Mouse (Mus musculus): Measurements from ENCODE around the gene Kiz. TPM values are rescaled to one million over a fixed set of nuclear protein-coding genes. Genes with fewer than 3 reads are reported as not detected.
A peak's percentile ranks its signal among the peaks of the same experiment; 100 is the strongest.

Gene Kiz
- polyA plus RNA-seq, 1 experiment from 2014 or later: 34.3 TPM

- H3K4me2 ChIP-seq (ENCODE audit: low read length): peak overlapping the region; percentile 50
- H3K27ac ChIP-seq (replicated peaks; ENCODE audit: low read depth, low read length): peak overlapping the region; percentile 83
- no peaks in the 10 kb centered on the region for H3K36me3 ChIP-seq (ENCODE audit: control insufficient read depth, insufficient read depth, low read length)
- WGBS: 2% methylated on average over 31 of the region's 31 CpGs
- H3K9ac ChIP-seq (replicated peaks; ENCODE audit: low read length): peak overlapping the region; percentile 38; the same call in 1 of the 2 replicates
- 0 out of 2 replicates have a peak, but pooled peaks cover 2% of the 10 kb centered on the region for H3K4me1 ChIP-seq (ENCODE audit: control insufficient read depth, insufficient read depth, low read length)
- H3K27me3 ChIP-seq (ENCODE audit: control insufficient read depth, insufficient read depth, low read length): peaks cover 88% of the 10 kb centered on the region
- DNase-seq (peak; percentile 61), ATAC-seq (ENCODE audit: low FRiP score, low TSS enrichment) (no peak)
- peak overlapping the region; percentile 28 for H3K4me3 ChIP-seq (replicated peaks; ENCODE audit: low read depth, low read length)
- H3K9me3 ChIP-seq (ENCODE audit: control insufficient read depth, low read length): no peaks in the 10 kb centered on the region
These were observed 22.2 kb upstream of the Kiz start for GRCm38 (mm10) chr2:146833222-146834063.

- 0% methylated on average over 5 of the region's 5 CpGs for WGBS
- Histone ChIP-seq H3K9ac (replicated peaks; ENCODE audit: low read length) (peak overlapping the region; percentile 38), H3K36me3 (ENCODE audit: control insufficient read depth, insufficient read depth, low read length) (no peaks in the 10 kb centered on the region), H3K4me2 (ENCODE audit: low read length) (peak overlapping the region; percentile 50), H3K4me1 (ENCODE audit: control insufficient read depth, insufficient read depth, low read length) (0 out of 2 replicates have a peak, but pooled peaks cover 8% of the 10 kb centered on the region), H3K9me3 (ENCODE audit: control insufficient read depth, low read length) (no peaks in the 10 kb centered on the region), H3K27me3 (ENCODE audit: control insufficient read depth, insufficient read depth, low read length) (peaks cover 88% of the 10 kb centered on the region), H3K27ac (replicated peaks; ENCODE audit: low read depth, low read length) (peak overlapping the region; percentile 83), H3K4me3 (replicated peaks; ENCODE audit: low read depth, low read length) (peak overlapping the region; percentile 28)
- DNase-seq (peak; percentile 75), ATAC-seq (ENCODE audit: low FRiP score, low TSS enrichment) (no peak; the same call in 1 of the 2 replicates)
These were observed 21.7 kb upstream of the Kiz start for GRCm38 (mm10) chr2:146834064-146834313.

- H3K4me3 ChIP-seq (replicated peaks; ENCODE audit: low read depth, low read length): peak overlapping the region; percentile 28
- peak overlapping the region; percentile 38 for H3K9ac ChIP-seq (replicated peaks; ENCODE audit: low read length)
- peak overlapping the region; percentile 83 for H3K27ac ChIP-seq (replicated peaks; ENCODE audit: low read depth, low read length)
- peak overlapping the region; percentile 50 for H3K4me2 ChIP-seq (ENCODE audit: low read length)
- peaks cover 84% of the 10 kb centered on the region for H3K27me3 ChIP-seq (ENCODE audit: control insufficient read depth, insufficient read depth, low read length)
- peak; percentile 67 for ATAC-seq (ENCODE audit: low FRiP score, low TSS enrichment)
- H3K4me1 ChIP-seq (ENCODE audit: control insufficient read depth, insufficient read depth, low read length): 0 out of 2 replicates have a peak, but pooled peaks cover 8% of the 10 kb centered on the region
- peak; percentile 79 for DNase-seq
- H3K9me3 ChIP-seq (ENCODE audit: control insufficient read depth, low read length): no peaks in the 10 kb centered on the region
- H3K36me3 ChIP-seq (ENCODE audit: control insufficient read depth, insufficient read depth, low read length): no peaks in the 10 kb centered on the region
- under 1% methylated on average over 63 of the region's 63 CpGs for WGBS
These were observed 21.1 kb upstream of the Kiz start for GRCm38 (mm10) chr2:146834314-146835201.

GRCm38 (mm10) chr2:146835241-146835990 lies 20.2 kb upstream of the Kiz start:
- peak overlapping the region; percentile 28 for H3K4me3 ChIP-seq (replicated peaks; ENCODE audit: low read depth, low read length)
- H3K9me3 ChIP-seq (ENCODE audit: control insufficient read depth, low read length): no peaks in the 10 kb centered on the region
- no peaks in the 10 kb centered on the region for H3K36me3 ChIP-seq (ENCODE audit: control insufficient read depth, insufficient read depth, low read length)
- 0 out of 2 replicates have a peak, but pooled peaks cover 8% of the 10 kb centered on the region for H3K4me1 ChIP-seq (ENCODE audit: control insufficient read depth, insufficient read depth, low read length)
- WGBS: 3% methylated on average over 20 of the region's 20 CpGs
- H3K9ac ChIP-seq (replicated peaks; ENCODE audit: low read length): peak overlapping the region; percentile 38
- peak; percentile 25 for DNase-seq
- peak overlapping the region; percentile 83 for H3K27ac ChIP-seq (replicated peaks; ENCODE audit: low read depth, low read length)
- H3K4me2 ChIP-seq (ENCODE audit: low read length): peak overlapping the region; percentile 50
- peaks cover 78% of the 10 kb centered on the region for H3K27me3 ChIP-seq (ENCODE audit: control insufficient read depth, insufficient read depth, low read length)
- no peak for ATAC-seq (ENCODE audit: low FRiP score, low TSS enrichment)

GRCm38 (mm10) chr2:146836246-146836645 lies 19.4 kb upstream of the Kiz start:
- Histone ChIP-seq H3K27me3 (ENCODE audit: control insufficient read depth, insufficient read depth, low read length) (peaks cover 78% of the 10 kb centered on the region), H3K36me3 (ENCODE audit: control insufficient read depth, insufficient read depth, low read length) (no peaks in the 10 kb centered on the region), H3K9me3 (ENCODE audit: control insufficient read depth, low read length) (no peaks in the 10 kb centered on the region), H3K4me2 (ENCODE audit: low read length) (peak overlapping the region; percentile 50), H3K27ac (replicated peaks; ENCODE audit: low read depth, low read length) (peak overlapping the region; percentile 83), H3K9ac (replicated peaks; ENCODE audit: low read length) (peak overlapping the region; percentile 38; the same call in 1 of the 2 replicates), H3K4me1 (ENCODE audit: control insufficient read depth, insufficient read depth, low read length) (0 out of 2 replicates have a peak, but pooled peaks cover 8% of the 10 kb centered on the region), H3K4me3 (replicated peaks; ENCODE audit: low read depth, low read length) (peak overlapping the region; percentile 28)
- DNase-seq (no peak), ATAC-seq (ENCODE audit: low FRiP score, low TSS enrichment) (no peak)
- WGBS: 3% methylated on average over 13 of the region's 13 CpGs

GRCm38 (mm10) chr2:146836871-146837550 lies 18.7 kb upstream of the Kiz start:
- peaks cover 81% of the 10 kb centered on the region for H3K27me3 ChIP-seq (ENCODE audit: control insufficient read depth, insufficient read depth, low read length)
- ATAC-seq (ENCODE audit: low FRiP score, low TSS enrichment): no peak
- 3% methylated on average over 17 of the region's 17 CpGs for WGBS

GRCm38 (mm10) chr2:146837653-146838052 lies 18.0 kb upstream of the Kiz start:
- WGBS: 4% methylated on average over 1 of the region's 1 CpGs
- Histone ChIP-seq H3K27me3 (ENCODE audit: control insufficient read depth, insufficient read depth, low read length) (peaks cover 81% of the 10 kb centered on the region), H3K4me1 (ENCODE audit: control insufficient read depth, insufficient read depth, low read length) (0 out of 2 replicates have a peak, but pooled peaks cover 8% of the 10 kb centered on the region), H3K9me3 (ENCODE audit: control insufficient read depth, low read length) (no peaks in the 10 kb centered on the region), H3K4me3 (replicated peaks; ENCODE audit: low read depth, low read length) (peak overlapping the region; percentile 28), H3K9ac (replicated peaks; ENCODE audit: low read length) (peak overlapping the region; percentile 38; the same call in 1 of the 2 replicates), H3K4me2 (ENCODE audit: low read length) (peak overlapping the region; percentile 50), H3K27ac (replicated peaks; ENCODE audit: low read depth, low read length) (peak overlapping the region; percentile 83), H3K36me3 (ENCODE audit: control insufficient read depth, insufficient read depth, low read length) (no peaks in the 10 kb centered on the region)
- DNase-seq (no peak), ATAC-seq (ENCODE audit: low FRiP score, low TSS enrichment) (no peak)

More at GRCm38 (mm10) chr2:146836871-146837550, 18.7 kb upstream of the Kiz start:
- Histone ChIP-seq H3K9me3 (ENCODE audit: control insufficient read depth, low read length) (no peaks in the 10 kb centered on the region), H3K27ac (replicated peaks; ENCODE audit: low read depth, low read length) (peak overlapping the region; percentile 83), H3K9ac (replicated peaks; ENCODE audit: low read length) (peak overlapping the region; percentile 38; the same call in 1 of the 2 replicates), H3K4me1 (ENCODE audit: control insufficient read depth, insufficient read depth, low read length) (0 out of 2 replicates have a peak, but pooled peaks cover 8% of the 10 kb centered on the region), H3K4me3 (replicated peaks; ENCODE audit: low read depth, low read length) (peak overlapping the region; percentile 28), H3K36me3 (ENCODE audit: control insufficient read depth, insufficient read depth, low read length) (no peaks in the 10 kb centered on the region), H3K4me2 (ENCODE audit: low read length) (peak overlapping the region; percentile 50)
- peak; percentile 58 for DNase-seq

All from midbrain, embryonic 14.5 days (tissue).